Mouse (Mus musculus) T-helper 1 cell (primary cell): ENCODE results near the gene Lclat1.

Experiments
- in situ Hi-C: fragments of 300-600 bp; cut with MboI, MseI; formaldehyde crosslinking; loops from one replicate; pipeline ENCODE4 v1.15.1; 2025; ENCODE audit warnings: high pct_unique_total_duplicates

Gene Lclat1

GRCm38 (mm10) chr17:73271797-73272600 lies 164.2 kb downstream of the Lclat1 start:
- in situ Hi-C loops, result no loop called here

- in situ Hi-C loops, result no loop called here
Measured at GRCm38 (mm10) chr17:73273809-73274208, 166.0 kb downstream of the Lclat1 start.

GRCm38 (mm10) chr17:73275066-73275465 lies 167.3 kb downstream of the Lclat1 start:
- in situ Hi-C loops, result loop anchor here (25.0 kb wide), 1 partner anchor 413 kb away; no protein-coding TSS in a partner anchor

- in situ Hi-C loops, result loop anchor here (25.0 kb wide), 1 partner anchor 415 kb away; no protein-coding TSS in a partner anchor
Measured at GRCm38 (mm10) chr17:73277770-73278169, 170.0 kb downstream of the Lclat1 start.

- in situ Hi-C loops, result loop anchor here (5.0 to 25.0 kb wide), 2 partner anchors 85 to 420 kb away; no protein-coding TSS in a partner anchor
Measured at GRCm38 (mm10) chr17:73282702-73283101, 174.9 kb downstream of the Lclat1 start.

- in situ Hi-C loops, result loop anchor here (5.0 to 25.0 kb wide), 2 partner anchors 87 to 422 kb away; no protein-coding TSS in a partner anchor
Measured at GRCm38 (mm10) chr17:73284301-73284700, 176.5 kb downstream of the Lclat1 start.
